14 mouse cellular contexts compared by ENCODE assay signal in genomic region chr4:139789772-139790171, GRCm38 (mm10). TPM values are rescaled to one million over a fixed set of nuclear protein-coding genes. Genes with fewer than 3 reads are reported as not detected.
DNase-seq lines count a peak whose midpoint lies in the region; ATAC-seq and TF ChIP-seq lines count a peak whose summit lies in the region.
"Had no signal": no experiment of that assay in that cellular context is flagged by ENCODE, and none has a peak within 500 bp of the region (broad histone marks: within the 10 kb centered on the region; RNA-seq: fewer than 3 reads in every experiment).

No protein-coding gene starts in this region.

- no peak for DNase-seq in hindbrain, postnatal 0 days (ENCODE audit: low spot score)
- DNase-seq in thymus, postnatal 0 days (ENCODE audit: low spot score): peak; percentile 58
- no peak for DNase-seq in thymus, postnatal 36 days
- DNase-seq in c-Kit-negative CD71-positive TER-119-positive erythroid progenitor cells, embryonic 14.5 days (ENCODE audit: low read depth, low spot score): peak; percentile 6
- DNase-seq in right cerebral cortex, postnatal 14 days: no peak
- DNase-seq in heart, adult 8-10 months (ENCODE audit: low spot score): no peak

- H3K4me2 ChIP-seq in hindbrain, postnatal 0 days (ENCODE audit: low read depth, low read length): no peak overlapping the region
- H3K4me2 ChIP-seq in hindbrain, embryonic 13.5 days: no peak overlapping the region
- H3K4me2 ChIP-seq: forebrain, embryonic 12.5 days; limb, embryonic 15.5 days; midbrain, embryonic 11.5 days had no signal

- H3K27me3 ChIP-seq in hindbrain, postnatal 0 days (ENCODE audit: insufficient read depth, low read length): no peaks in the 10 kb centered on the region
- H3K27me3 ChIP-seq in hindbrain, embryonic 13.5 days: peaks cover 55% of the 10 kb centered on the region

- WGBS in hindbrain, postnatal 0 days: 84% methylated on average over 7 of the region's 7 CpGs
- WGBS in hindbrain, embryonic 13.5 days: 82% methylated on average over 7 of the region's 7 CpGs

- ATAC-seq in hindbrain, postnatal 0 days: no peak
- no peak for ATAC-seq in hindbrain, embryonic 13.5 days (ENCODE audit: low FRiP score)
- ATAC-seq in megakaryocyte, adult 5-6 weeks (ENCODE audit: poor library complexity, severe bottlenecking): no peak
- ATAC-seq: hindbrain, embryonic 16.5 days; Patski had no signal

- no peaks in the 10 kb centered on the region for H3K4me1 ChIP-seq in hindbrain, postnatal 0 days (ENCODE audit: insufficient read depth, low read length)
- H3K4me1 ChIP-seq in hindbrain, embryonic 13.5 days (replicated peaks): peaks cover 35% of the 10 kb centered on the region
- H3K4me1 ChIP-seq: limb, embryonic 15.5 days had no signal

- H3K9ac ChIP-seq in hindbrain, postnatal 0 days (replicated peaks; ENCODE audit: low read length): no peak overlapping the region
- H3K9ac ChIP-seq in hindbrain, embryonic 13.5 days: no peak overlapping the region
- H3K9ac ChIP-seq: forebrain, embryonic 12.5 days; limb, embryonic 15.5 days had no signal

- H3K36me3 ChIP-seq in hindbrain, postnatal 0 days (ENCODE audit: insufficient read depth, low read length): no peaks in the 10 kb centered on the region
- H3K36me3 ChIP-seq in hindbrain, embryonic 13.5 days: no peaks in the 10 kb centered on the region
- H3K36me3 ChIP-seq: forebrain, embryonic 12.5 days; limb, embryonic 15.5 days had no signal

- no peak overlapping the region for H3K4me3 ChIP-seq in hindbrain, postnatal 0 days (ENCODE audit: low read length)
- H3K4me3 ChIP-seq in hindbrain, embryonic 13.5 days: no peak overlapping the region
- H3K4me3 ChIP-seq: forebrain, embryonic 12.5 days; limb, embryonic 15.5 days had no signal

- H3K9me3 ChIP-seq in hindbrain, postnatal 0 days (ENCODE audit: low read length): no peaks in the 10 kb centered on the region
- no peaks in the 10 kb centered on the region for H3K9me3 ChIP-seq in hindbrain, embryonic 13.5 days
- H3K9me3 ChIP-seq: forebrain, embryonic 12.5 days; limb, embryonic 15.5 days had no signal

- peak; percentile 30 for TF ChIP-seq CTCF in hindbrain, postnatal 0 days (IDR thresholded peaks at IDR 0.05; ENCODE audit: low read depth)

- no peak overlapping the region for H3K27ac ChIP-seq in hindbrain, postnatal 0 days
- no peak overlapping the region for H3K27ac ChIP-seq in hindbrain, embryonic 13.5 days
- H3K27ac ChIP-seq: forebrain, embryonic 12.5 days; limb, embryonic 15.5 days had no signal

RNA-seq across cellular contexts. Expression of gene Pax7, which starts 43.6 kb away (rescaled TPM):
- total RNA-seq in hindbrain, postnatal 0 days (2014; rRNA removed): 2.6 and 3.6 TPM in 2 replicates
- polyA plus RNA-seq in hindbrain, postnatal 0 days (2015; fragmentation: Nextera tagmentation; extraction: Ambion mirVana): 0.30 and 0.41 TPM in 2 replicates
- 0.84 and 1.6 TPM in 2 replicates for polyA plus RNA-seq in hindbrain, embryonic 13.5 days (2015; fragmentation: Nextera tagmentation; extraction: Ambion mirVana)
- polyA plus RNA-seq in thymus, postnatal 0 days (2015; fragmentation: Nextera tagmentation; extraction: Ambion mirVana): 0.04 and 0.09 TPM in 2 replicates
- not detected in 2 replicates for total RNA-seq in megakaryocyte, adult 5-6 weeks (2015)
- not detected in 2 replicates for total RNA-seq in megakaryocyte, adult 5-6 weeks (2017)
- total RNA-seq in heart, adult 8-10 months (2022): not detected
- polyA plus RNA-seq: gonadal fat pad, adult 2 months; Patski had no signal

Comparison
In these comparisons a context has a peak if more than half of its experiments do, and no peak if none do; other contexts are left out.
1. DNase-seq: peak in thymus, postnatal 0 days (single experiment) and c-Kit-negative CD71-positive TER-119-positive erythroid progenitor cells, embryonic 14.5 days (single experiment); none in hindbrain, postnatal 0 days (single experiment), thymus, postnatal 36 days (0 of 2), right cerebral cortex, postnatal 14 days (single experiment) and heart, adult 8-10 months (single experiment).